Mouse (Mus musculus) layer of hippocampus, postnatal 25 days (tissue): ENCODE measurements around the gene Ccdc158. TPM values are rescaled to one million over a fixed set of nuclear protein-coding genes. Genes with fewer than 3 reads are reported as not detected.

Source experiments
- DNase-seq, 2 experiments: peaks; one replicate each; pipeline ENCODE4 v3.0.0; 2022; ENCODE audit warnings: mixed read lengths in 2 of 2, low spot score in 1 of 2; ENCODE audit errors: extremely low spot score in 1 of 2
- total RNA-seq, 2 experiments: library from RNA; stranded (reverse); gene quantifications; 2 replicates each; pipeline ENCODE4 v1.2.3; 2021

Ccdc158 gene
- total RNA-seq, 2 experiments from 2014 or later, result 0.49 to 1.0 TPM

DNA sequence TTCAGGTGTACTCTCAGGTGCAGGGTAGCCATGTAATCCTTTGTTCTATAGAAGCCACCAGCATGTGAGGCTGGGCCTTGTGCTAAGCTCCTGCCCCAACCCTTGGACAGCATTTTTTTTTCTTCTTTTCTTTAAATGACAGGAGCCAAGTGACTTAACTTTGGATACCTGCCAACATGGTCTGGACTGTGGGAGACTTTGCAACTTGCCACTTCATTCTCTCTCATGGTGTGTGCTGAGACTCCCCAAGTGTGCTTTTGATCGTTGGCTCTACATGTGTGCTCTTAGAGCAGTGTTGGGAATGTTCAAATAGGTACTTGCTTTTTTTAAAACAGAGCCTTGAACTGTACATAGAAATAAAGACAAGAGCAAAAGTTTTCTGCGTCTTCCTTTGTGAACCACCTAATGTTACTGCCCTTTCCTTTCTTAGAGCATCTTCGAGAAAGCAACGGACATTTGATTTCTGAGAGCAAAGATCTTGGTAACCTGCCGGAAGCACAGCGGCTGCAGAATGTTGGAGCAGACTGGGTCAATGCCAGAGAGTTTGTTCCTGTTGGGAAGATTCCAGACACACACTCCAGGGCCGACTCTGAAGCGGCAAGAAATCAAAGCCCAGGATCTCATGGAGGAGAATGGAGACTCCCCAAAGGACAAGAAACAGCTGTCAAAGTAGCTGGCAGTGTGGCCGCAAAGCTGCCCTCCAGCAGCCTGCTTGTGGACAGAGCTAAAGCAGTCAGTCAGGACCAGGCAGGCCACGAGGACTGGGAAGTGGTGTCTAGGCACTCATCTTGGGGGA is 70.4 kb downstream of the Ccdc158 start:
- no peak for DNase-seq

DNA sequence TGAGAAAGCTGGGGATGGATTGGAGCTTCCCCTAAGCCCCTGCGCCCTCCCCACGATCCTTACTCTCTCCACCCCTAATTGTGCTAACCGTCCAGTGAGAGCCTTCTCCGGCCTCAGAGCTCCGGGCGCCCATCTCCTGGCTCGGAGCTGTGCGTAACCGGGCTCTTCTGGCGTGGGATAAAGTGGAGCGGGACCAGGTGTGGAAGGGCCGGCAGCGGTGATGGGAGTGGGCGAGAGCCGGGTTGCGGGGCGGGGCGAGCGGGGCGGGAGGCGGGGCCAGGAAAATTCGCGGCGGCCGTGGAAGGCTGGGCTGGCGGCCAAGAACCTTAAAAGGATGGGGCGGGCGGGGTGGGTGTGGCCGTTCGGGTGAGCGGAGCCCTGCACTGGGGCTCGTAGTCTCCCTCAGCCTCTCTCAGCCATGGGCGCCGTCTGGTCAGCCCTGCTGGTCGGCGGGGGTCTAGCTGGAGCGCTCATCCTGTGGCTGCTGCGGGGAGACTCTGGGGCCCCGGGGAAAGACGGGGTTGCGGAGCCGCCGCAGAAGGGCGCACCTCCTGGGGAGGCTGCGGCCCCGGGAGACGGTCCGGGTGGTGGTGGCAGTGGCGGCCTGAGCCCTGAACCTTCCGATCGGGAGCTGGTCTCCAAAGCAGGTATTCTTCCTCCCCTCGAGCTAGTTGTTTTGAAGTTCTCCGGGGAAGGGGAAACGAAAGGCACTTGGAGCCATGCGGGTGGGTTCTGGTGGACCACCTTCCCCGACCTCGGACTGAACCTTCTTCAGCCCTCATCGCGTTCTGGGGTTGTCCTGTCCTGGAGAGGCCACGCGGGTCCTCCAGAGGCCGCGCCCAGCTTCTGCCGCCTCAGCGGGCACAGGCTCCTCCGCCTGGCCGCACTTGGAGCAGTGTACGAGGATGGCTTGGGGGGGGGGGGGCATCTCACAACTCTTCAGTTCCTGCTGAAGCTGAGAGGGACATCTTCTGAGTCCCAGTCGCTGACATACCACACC is 72.1 kb downstream of the Ccdc158 start, which contains the start of gene Stbd1:
Gene Stbd1, plus strand, starts transcription at position 351 of the 1,000 bp plus-strand sequence.
- DNase-seq, result peak in 1 of 2 experiments; percentile 59

DNA sequence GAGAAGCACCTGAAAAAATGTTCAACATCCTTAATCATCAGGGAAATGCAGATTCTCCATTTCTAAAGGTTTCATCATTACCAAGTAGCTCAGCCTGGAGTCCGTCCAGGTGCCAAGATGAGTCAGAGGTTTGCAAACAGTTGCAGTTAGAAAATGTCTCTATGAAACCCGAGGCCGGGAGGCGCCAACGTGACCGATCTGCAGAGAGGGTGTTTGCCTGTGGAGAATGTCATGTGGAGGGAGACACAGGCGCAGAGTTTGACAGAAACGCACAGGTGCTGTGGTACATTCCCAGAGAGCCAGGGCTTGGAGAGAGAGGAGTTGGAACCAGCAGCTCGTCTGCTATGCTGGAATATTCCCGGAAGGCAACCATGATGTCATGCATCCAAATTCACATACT is 76.0 kb downstream of the Ccdc158 start:
- DNase-seq, result peak in 1 of 2 experiments; percentile 13

DNA sequence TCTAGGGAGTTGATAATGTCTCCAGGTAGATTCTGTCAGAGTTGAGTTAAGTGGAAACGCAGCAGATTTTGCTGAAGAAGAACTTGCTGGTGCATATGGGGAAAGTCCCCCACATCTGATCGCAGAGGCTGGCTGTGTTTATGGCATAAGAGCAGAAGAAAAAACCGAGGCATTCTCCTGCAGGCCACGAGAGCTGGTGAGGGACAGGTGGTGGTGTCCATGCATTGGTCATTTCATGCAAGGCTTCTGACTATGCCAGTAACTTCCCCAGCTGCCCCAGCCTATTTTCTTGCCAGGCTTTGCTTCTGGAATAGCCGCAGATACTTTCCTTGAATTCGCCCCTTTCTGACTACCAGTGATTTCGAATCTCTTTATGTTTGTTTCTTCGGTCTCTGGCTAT is 78.2 kb downstream of the Ccdc158 start:
- no peak for DNase-seq

DNA sequence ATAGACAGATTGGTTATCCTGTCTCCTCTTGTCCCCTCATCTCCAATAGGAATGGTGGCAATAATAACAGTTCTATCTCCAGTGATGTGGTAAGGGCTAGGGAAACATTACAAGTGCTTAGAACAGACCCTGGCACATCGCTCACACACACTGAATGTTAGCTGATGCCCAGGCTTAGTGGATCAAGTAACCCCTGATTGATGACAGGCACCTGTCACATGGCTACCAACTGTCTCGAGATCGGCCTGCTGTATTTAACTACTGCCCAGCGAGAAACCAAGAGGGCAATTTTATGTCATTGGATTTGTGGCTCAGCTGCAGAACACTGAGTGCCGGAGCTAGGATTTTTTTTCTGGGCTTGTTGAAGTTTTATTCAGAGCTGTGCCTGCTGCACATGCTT is 80.0 kb downstream of the Ccdc158 start:
- no peak for DNase-seq

DNA sequence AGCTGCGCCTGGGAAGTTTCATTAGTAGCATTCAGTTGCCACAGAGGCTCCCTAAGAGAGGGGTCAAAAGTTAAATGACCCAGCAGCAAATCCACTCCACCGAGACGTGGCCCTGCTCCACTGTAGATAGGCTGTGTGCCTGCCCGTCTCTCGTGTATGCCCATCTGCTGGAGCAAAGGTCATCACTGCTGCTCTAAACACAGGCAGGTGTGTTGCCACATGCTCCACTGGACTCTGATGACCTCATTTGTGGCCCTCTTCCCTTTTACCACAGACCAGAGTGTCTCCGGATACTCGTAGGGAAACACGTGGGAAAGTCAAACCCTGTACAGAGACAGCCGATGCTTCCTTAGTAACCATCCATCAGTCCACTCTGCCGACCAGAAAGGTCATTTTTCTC is 89.1 kb downstream of the Ccdc158 start:
- no peak for DNase-seq

DNA sequence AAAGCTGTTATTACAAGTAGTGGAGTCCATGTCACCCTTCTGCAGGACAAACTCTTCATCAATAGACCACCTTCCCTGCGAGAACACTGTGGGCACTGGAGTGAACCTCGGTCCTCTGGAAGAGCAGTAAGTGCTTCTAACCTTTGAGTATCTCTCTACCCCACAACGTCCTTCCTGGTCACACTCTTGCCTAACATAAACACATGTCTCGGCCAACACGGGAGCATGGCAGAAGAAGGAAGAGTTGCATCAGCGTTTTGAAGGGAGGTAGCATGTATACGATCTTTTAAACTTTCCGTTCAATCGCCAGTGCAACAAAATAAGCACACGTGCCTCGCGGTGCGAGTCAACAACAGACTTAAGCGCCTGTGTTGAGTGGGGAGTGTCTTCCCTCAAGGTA is 95.5 kb downstream of the Ccdc158 start:
- no peak for DNase-seq

DNA sequence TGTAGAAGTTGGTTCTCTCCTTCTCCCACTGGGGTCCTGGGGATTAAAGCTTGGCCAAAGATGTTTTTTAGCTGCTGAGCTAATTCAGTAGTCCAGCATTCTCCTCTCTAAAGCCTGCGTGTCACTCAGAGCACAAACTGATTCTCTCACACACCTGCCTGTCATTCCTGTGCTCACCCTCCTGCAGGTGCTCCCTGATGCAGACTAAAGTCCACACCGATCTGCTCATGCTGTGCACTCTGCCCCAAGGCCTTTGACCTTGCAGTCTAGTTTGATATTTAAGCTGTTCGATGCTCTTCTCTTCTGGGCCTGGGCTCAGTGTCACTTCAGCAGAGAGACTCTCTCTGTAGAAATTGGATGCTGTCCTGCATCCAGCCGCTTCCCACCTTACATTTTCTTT is 103.8 kb downstream of the Ccdc158 start:
- no peak for DNase-seq

DNA sequence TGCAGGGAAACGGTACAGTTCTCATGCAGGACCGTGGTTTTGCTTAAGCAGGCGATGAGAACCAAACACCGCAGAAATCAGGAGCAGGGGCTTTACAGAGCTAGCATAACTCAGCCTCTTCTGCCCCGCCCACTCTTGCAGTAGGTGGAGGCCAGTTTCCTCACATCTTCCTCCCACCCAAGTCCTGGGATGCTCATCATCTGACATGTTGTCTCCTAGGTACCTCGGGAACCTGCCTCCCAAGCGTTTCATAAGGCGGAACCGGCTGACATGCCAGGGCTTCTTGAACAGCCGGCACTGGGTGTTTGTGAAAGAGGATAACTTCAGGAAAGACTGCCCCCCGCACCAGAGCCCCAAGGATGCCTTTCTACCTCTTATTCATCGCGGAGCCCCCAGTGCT is 113.1 kb downstream of the Ccdc158 start:
- DNase-seq, result no peak

DNA sequence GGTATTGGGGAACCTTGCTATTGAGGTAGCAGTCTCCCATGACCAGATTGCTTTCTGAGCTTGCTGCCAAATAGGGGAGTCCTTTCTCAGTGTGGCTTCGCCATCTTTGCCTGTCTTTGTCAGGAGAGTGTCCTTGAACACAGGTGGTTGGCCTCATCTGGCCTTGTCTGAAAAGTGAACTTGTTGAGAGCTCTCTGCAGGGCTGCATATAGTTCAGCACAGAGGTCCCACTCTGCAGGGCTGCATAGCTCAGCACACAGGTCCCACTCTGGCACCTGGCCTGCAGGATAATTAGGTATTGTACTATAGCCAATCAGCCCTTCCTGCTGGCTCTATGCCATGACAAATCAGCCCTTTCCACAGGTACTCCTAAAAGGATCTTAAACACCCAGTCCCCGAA is 114.9 kb downstream of the Ccdc158 start:
- DNase-seq, result no peak

Other genes starting within 250 kb of the Ccdc158 start
- gene Nup54, start 240.1 kb downstream of the Ccdc158 start, total RNA-seq, result 10 to 100 TPM; 30.0 to 38.5 TPM
- 10 to 100 TPM; 91.2 to 92.7 TPM for gene Scarb2, start 168.4 kb downstream of the Ccdc158 start, total RNA-seq
- under 1 TPM in 1 of 2 experiments, not detected in 1; 0.42 TPM for gene Fam47e, start 120.2 kb downstream of the Ccdc158 start, total RNA-seq
- 1 to 10 TPM; 2.2 to 2.7 TPM for gene Stbd1, start 72.2 kb downstream of the Ccdc158 start, total RNA-seq
- 1 to 10 TPM; 1.7 to 2.7 TPM for gene Shroom3, start 8.2 kb upstream of the Ccdc158 start, total RNA-seq